Mouse (Mus musculus): ENCODE data around the gene Ccdc73.

GRCm38 (mm10) chr2:104856218-104856617 is 11.4 kb upstream of the Ccdc73 start:
- TF ChIP-seq CTCF (IDR thresholded peaks at IDR 0.05; ENCODE audit: extremely low read depth, insufficient read depth, insufficient read length, insufficient replicate concordance) (no peak), POLR2A (IDR thresholded peaks at IDR 0.05; ENCODE audit: low read depth, low read length) (no peak)

All from spleen, adult 2 months (tissue).